Mouse (Mus musculus) adrenal gland, adult 8-10 months (tissue): ENCODE measurements at regions not wholly inside any gene's neighbourhood (a gene's known extent, or its start where the extent isn't known, plus 50 kb on each side); places are given as distances from the start of the nearest gene placed in this dataset.

ENCODE experiments used
- DNase-seq: peaks from one replicate; pipeline ENCODE4 v3.0.0; 2022

DNA sequence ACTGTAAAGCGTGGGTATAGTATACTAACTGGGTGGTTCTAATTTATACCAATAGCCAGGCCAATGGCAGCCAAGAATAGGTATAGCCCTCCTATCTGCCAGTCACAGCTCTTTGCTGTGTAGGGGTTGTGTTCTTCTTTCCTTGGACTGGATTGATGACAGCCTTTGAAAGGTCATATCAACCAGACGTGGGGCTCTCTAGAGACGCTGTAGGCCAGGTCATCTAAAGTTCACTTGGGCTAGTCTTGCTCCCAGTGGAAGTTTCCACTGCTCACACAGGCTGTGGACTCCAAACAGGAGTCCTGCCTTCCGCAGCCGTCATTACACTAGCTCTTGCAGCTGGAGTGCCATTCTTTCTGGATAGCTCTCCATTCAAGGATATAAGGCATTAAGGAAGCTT, 220.3 kb downstream of the Gja1 start:
- no peak for DNase-seq

DNA sequence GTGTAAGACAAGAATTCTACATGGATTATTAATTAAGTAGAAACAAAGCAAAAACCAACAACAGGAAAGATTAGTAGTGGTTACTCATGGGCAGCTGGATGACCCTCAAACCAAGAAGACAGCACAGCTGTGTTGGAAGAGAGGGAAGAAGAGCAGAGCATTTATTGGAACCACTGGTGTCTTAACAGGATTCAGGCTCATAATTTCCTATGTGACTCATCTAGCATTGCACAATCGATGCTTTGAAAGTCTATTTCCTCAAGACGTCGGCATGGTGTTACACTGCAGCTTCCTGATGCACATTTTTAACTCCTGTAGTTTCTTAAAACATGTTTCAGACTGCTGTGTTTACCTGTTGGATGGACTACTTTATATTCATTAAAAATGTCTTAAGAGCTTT, 221.1 kb downstream of the Gja1 start:
- DNase-seq, result no peak

DNA sequence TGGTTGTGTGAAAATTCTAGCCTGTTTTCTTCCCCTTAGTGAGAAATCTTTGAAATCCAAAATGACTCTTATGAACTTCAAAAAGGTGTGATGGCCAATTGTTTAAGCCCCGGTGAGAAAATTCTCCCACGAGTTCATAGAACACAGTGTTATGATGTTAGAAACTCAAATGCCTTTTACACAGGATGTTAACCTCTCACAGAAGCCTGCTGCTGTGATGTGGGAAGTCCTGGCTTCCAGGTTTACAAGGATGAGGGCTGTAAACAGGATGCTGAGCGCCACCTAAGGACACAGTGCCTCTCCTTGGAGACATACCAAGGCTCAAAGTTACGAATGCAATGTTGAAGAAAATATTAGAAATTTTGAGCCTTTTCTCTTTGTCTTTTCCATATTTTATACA, 222.8 kb downstream of the Gja1 start:
- DNase-seq, result no peak

DNA sequence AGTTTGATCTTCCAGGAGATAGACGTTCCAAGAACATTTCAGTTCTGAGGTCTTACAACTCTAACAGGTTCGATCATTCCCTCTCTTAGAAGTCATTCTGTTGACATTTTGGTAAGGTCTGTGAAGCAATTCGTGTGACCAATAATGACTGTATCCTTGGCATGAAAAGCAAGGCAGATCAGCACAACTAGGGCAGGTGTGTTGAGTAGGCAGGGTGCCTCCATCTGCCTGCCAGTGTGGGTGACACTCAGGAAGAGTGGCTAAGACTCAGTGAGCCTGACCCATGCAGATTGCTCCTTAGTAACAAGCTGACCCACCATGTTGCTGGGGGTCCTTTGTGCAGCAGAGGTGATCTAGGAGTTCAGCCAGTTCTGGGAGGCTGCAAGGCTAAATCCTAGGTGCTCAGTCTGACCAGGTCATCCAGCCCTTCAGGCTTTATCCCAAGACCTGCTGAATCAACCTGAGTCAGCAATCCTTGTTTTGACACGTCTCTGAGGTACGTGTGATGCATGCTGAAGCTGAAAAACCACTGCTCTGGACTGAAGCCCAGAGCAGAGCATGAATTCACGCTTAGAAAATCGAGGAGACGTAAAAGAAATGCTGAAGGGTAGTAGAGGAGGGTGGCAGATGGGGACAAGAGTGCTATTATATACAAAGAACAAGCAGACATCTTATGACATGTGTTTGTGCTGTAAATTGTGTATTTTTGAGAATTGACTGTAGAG, 234.6 kb downstream of the Gja1 start:
- DNase-seq, result no peak

DNA sequence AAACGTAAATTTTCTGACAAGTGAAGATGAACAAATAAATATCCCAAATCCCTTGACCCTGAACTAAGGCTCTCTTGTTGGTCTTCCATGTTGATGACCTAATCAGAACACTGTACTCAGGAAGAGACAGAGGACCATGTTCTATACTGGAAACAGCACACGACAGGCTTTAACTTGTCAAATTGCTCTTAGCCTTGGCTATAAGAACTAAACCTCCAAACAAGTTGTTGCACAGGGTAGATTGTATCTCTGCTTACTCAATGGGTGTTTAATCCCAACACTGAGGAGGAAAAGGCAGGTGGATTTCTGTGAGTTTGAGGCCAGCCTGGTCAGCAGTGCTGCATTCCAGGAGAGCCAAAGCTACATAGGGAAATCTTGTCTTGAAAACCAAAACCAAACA, 265.5 kb downstream of the Gja1 start:
- no peak for DNase-seq

DNA sequence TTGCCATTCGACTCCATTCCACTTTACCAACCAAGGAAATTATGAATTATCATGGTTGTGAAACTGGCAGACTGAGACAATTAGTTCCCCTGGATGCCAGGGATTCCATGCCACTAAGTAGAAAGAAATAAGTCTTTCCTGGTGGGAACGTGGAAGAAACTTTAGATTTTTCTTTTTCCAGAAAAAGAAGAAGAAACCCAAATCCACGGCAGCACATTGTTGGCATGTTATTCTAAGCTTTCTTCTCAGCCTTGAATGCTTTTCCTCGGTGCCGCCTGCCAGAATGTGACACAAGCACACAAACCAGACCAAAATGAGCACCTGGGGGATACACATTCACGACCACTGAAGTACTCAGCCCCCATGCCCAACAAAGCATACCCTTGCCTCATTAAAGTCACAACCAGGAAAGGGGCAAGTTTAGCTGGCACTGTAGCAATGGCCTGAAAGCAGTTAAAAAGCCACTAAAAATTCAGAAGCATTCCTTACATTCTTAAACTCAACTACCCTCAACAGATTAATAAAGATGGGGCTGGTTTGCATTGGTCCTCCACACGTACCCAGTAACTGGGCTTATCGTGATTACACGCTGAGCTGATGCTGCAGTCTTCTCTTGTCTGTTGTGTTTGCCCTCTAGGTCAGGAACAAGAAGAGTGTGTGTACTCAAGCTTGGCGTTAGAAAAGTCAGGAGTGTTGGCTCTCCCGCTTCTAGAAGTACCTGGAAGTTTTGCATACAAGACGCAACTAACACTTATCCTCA, 266.4 kb downstream of the Gja1 start:
- no peak for DNase-seq

DNA sequence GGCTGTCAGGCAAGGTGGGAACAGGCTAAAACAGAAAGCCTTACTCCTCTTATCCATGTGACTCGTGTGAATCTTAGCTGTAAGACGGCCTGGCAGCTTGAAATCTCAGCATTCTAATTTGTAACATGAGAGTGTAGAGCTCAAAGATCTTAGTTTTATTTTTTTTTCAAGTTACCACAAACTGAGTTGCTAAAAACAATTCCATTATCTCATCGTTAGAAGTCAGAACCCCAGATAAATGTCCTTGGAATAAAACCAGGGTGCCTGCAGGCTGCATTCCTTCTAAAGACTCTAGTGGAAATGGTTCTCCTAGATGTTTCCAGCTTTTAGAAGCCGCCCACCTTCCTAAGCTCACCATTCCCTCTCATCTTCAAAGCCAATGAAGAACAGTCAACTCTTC, 283.4 kb downstream of the Gja1 start:
- no peak for DNase-seq

DNA sequence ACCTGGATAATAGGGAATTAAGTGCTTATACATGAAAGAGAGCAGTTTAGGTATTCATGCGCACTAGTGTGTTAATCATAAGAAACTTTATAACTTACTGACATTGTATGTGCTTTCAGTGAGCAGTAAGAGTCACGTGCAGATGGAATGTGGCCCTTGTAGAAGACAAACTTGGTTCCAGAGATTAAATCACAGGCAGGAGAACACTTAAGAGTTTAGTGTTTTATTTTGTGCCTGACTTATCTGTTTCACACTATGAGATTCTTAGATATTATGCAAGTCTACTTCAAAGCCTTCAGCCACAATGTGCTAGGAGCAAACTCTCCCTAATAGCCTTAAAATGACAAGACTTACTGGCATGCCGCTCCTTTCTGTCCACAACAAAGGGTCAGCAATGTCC, 296.8 kb downstream of the Gja1 start:
- DNase-seq, result no peak

DNA sequence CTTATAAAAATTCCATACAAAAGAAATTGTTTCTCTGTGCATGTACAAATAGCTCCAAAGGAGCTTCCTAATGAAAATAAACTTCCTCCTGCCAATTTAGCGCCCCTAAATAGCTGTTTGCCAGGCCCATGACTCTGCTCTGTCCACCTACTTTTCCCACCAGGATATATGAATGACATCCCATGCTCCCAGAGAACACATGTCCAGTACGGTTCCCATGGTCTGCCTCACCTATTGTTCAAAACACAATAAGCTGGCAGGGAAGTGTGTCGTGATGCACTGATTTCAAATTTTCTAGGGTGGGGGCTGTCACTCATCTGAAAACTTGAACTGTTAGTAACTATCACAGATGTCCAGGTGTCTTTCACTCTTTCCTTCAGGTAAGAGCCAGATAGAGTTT, 305.8 kb downstream of the Gja1 start:
- DNase-seq, result no peak

DNA sequence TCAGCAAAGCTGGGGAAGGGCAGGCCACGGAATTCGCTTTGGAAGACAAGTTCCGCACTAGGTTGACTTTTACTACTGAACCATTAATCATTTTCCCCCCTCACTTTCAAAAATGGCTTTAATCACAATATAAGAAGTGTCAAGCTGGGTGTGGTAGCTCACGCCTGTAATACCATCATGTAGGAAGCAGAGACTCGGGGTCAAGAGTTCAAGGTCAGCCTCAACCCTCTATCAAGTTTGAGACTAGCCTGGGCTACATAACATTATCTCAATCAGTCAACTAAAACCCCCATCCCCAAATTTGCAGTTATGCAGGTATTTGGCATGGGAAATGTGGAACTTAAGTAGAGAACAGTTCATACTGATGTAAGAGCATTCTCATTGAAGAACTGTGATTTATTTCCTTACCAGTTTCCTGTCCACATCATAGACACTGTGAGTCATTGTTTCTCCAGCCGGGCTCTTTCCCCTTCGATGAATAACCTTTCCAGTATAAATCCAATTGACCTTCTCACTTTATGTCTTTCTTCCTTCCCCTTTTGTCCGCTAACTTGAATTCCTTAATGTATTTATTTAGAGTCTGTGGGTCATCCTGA, 308.6 kb downstream of the Gja1 start:
- no peak for DNase-seq

DNA sequence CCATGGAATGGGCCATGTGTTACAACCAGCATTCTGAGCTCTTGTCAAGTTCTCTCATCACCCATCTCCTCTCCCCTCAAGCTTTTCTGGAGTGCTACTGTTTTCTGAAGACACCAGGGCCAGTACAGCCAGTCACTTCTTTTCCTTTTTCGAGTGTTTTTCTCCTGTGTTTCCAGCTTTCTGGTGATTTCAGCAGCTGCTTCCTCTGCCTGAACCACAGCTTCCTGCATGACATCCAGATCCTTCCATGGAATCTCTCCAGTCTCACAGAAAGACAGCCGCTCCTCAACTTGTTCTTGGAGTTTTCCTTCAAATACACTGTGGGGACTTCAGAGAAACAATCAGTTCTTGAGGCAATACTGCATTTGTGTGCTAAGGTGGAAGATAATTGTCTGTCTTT, 314.3 kb downstream of the Gja1 start:
- DNase-seq, result no peak

DNA sequence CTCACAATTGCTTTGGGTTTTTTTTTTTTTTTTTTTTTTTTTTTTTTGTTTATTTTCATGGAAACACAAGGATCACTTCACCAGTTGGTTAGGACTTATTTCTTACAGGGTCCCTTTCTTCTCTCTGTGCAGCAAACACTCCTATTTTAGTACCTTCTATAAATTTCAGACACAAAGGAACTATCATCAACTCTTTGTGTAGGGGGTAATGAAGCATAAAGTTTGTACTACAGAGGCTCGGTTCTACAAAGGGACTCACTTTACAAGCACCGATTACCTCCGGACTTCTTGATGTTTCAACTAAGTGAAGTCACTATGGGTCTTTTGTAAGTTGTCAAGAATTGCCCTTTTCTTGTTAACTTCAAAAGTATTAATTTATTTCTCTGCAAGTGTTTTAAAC, 318.0 kb downstream of the Gja1 start:
- DNase-seq, result no peak

DNA sequence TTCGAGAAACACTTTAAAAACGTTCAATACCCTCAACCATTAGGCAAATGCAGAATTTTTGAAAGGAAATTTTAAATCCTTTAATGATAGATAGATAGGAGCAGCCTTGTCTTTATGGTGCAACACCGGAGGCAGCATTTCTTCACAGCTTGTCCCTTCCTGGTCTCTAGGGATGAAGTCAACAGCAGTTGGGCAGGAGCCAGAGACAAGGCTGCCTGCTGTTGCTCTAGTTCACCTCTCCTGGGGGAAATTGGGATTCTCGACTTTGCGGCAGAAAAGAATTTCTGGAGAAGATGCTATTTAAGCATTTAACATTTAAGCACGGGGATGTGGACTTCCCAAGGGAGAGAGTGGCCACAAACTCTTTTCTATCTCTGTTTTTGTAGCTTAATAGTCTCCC, 323.0 kb downstream of the Gja1 start:
- DNase-seq, result peak; percentile 18

DNA sequence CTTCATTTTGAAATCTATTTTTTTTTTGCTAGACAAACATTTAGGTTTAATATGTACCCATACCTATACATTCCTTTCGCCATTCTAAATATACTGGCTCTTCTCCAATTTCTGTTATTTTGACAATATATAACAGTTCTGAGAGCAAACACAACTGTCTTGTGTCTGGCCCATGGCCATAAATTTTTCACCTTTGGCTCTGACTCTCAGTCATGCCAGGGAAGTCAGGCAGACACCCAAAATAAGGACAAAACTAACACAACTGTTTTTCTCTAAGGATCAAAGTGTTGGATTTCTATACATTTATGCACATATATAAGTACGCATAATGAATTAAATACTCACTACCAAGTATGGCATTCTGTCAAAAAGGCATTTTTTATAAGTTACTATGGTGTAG, 331.3 kb downstream of the Gja1 start:
- no peak for DNase-seq

DNA sequence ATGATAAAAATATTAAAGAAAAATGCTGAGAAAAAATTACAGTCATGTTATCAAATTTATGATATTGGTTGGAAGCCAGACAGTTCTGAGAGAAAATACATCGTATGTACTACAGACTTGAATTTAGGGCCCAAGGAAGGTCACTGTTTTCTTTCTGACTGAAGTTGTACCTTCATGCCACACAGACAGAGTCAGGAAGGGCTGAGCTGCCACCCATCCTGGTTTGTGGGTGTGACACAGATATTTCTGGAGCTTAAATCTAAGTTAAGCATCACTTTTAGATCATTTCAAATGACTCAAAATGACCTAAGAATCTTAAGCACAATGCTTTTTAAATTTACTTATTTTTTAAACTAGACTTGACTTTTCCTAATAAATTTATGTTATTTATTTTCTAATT, 331.8 kb downstream of the Gja1 start:
- no peak for DNase-seq

DNA sequence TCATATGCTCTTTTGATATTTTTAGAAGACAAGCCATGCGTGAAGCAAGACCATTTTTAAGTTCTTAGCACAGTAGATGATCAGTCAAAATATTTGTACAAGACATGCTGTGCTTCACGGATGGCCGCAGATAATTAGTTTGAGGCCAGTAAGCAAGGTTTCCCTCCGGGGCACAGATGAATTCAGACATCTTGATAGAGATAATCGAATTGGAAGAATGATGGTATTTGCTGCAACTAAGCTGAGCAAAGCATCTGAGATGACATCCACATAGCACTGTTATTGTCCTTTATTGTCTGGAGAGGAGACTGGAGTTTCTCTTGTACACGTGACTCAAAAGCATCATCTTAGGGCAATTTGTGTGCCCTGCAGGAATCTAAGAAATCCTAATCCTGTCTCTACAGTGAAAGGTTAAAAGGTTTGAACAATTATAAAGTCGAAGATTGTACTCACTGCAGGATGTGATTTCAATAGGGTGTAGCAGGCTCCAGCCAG, 335.5 kb downstream of the Gja1 start:
- no peak for DNase-seq

DNA sequence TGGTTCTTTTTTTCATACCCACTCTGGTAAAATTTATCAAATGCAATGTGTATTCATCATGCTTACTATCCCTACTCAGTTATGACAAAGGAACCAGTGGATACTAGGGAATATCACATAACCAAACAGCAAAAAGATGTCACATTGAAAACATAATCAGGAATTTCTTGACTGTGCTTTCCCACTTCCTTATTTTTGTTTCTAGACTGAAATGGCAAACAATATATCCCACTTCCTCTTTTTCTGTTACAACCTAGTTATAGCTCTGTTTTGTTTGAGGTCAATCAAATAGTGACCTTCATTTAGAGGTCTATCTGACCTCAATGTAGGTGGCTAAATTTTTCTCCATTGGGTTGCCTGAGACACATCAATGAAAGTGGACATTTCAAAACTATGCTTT, 359.9 kb downstream of the Gja1 start:
- no peak for DNase-seq

DNA sequence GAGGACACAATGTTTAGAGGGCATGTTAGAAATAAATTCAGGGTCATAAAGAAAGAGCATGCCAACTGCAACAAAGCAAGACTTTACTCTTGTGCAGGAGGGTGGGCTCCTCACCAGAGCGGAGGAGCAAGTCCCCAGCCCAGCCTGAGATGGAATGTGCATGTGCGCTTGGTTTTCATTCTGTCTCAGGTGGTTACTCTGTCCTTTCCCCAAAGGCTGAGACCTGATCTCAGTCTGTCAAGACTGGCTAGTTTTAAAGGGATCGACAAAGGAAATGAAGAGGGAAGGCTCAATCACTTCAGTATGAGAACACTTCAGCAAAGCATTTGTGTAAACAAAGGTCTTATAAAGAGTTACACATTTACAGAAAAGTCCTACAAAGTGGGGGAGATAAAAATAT, 362.5 kb downstream of the Gja1 start:
- no peak for DNase-seq

DNA sequence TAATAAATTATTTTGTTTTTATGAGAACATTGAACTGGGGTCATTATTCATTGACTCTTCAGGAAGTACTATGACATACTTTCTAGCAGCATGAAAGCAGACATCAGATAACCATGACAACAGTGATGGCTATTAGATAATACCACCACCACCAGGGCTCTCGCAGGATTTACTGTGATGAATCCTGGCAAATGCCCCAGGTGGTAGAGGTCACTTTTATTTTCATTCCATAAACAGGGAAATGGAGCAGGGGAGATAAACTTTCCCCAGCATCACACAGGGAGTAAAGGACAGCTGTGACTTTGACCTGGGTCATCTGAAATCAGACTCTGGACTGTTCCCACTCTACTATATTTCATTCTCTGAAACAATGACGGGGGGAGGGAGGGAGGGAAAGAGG, 375.0 kb downstream of the Gja1 start:
- DNase-seq, result peak; percentile 4

DNA sequence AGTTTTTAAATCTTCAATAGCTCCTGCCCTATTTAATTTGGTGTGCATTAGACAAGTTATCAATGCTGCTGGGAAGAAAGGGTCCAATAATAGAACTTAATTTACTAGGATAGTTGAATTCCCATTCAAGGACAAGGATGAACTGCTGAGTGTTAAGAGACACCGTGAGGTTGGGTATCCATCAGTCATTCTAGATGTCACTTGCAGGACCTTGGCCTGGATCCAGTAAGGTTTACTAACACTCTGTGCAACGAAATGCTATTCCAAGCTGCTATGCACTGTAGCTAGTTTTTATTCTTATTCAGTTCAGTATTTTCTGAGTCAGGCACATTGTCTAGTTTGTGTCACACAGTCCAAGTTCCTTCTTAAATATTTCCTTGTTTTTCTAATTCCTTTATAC, 376.4 kb downstream of the Gja1 start:
- DNase-seq, result peak; percentile 12

DNA sequence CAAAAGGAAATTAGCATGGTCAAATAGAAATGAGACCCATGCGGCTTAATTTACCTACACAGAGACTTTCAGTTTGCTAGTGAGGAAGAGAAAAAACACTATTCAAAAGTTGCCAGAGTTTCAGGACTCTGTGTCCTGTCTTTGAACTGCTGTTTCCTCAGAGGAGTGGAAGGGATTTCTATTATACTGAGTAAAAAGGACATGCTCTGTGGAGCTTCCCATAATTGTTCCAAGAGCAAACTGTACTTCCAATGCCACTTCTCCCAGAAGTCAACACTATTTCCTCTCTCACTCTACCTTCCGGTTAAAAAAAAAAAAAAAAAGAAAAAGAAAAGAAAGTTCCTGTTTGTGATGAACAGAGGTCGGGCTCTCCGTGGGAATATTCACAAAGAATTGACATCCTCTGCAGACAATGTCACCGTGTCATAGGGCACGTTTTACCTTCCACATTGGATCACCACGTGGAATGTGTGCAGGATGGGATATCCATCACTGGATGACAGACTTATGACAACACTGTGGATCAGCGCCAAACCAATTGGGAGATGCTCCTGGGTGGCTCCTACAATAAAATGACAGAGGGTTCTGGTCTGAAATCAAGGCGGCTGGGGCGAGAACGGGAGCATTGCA, 377.5 kb downstream of the Gja1 start:
- DNase-seq, result peak; percentile 8

DNA sequence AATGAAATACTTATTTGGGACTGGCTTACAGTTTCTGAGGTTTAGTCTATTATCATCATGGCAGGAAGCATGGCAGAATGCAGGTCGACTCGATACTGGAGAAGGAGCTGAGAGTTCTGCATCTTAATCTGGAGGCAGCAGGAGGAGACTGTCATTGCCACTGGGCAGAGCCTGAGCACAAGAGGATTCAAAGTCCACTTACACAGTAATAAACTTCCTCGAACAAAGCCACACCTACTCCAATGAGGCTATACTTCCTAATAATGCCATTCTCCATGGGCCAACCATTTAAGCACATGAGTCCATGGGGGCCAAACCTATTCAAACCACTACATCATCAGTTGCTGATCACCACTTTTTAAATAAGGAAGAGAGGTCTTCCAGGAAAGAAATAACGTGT, 393.5 kb downstream of the Gja1 start:
- DNase-seq, result no peak

DNA sequence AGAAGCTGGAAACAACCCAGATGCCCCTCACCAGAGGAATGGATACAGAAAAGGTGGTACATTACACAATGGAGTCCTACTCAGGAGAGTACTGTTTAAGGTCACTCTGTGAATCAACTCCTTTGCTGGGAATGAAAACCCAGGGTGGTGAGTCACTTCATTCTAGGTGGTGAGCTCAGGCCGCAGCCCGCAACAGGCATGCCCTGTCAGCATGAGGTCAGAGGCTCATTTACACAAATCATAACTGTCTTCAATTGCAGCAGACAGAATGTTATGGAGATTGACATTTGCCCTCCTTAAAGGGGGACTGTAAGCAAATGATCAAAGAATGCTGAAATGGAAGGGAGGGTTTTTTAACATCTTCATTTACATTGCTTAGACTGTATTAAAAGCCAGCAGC, 405.1 kb downstream of the Gja1 start:
- DNase-seq, result peak; percentile 55
